Mouse (Mus musculus) G1E-ER4 (cell line): ENCODE measurements around the gene Ier5. TPM values are rescaled to one million over a fixed set of nuclear protein-coding genes. Genes with fewer than 3 reads are reported as not detected.

ENCODE experiments used
- GATA1 ChIP-seq: IDR thresholded peaks from one replicate; pipeline ENCODE4 v1.8.0; 2012; ENCODE audit warnings: low read length, inconsistent platforms
- polyA plus RNA-seq: library from polyadenylated mRNA; stranded (reverse); fragments of >175 nt; gene quantifications from 2 replicates; pipeline ENCODE4 v1.2.3, GENCODE M21; 2012

Ier5 gene
- polyA plus RNA-seq, result 11.8 and 15.5 TPM in 2 replicates

GRCm38 (mm10) chr1:155099280-155099848 lies at the start of gene Ier5:
Gene Ier5, minus strand, starts transcription at chr1:155099636.
- TF ChIP-seq GATA1, result no peak

- TF ChIP-seq GATA1, result no peak
These were observed 47.8 kb upstream of the Ier5 start for GRCm38 (mm10) chr1:155147228-155147627.

GRCm38 (mm10) chr1:155146572-155146980 lies 47.1 kb upstream of the Ier5 start, which contains the start of gene Mr1:
Gene Mr1, minus strand, starts transcription at chr1:155146814.
- TF ChIP-seq GATA1, result no peak

- TF ChIP-seq GATA1, result no peak
These were observed 46.2 kb upstream of the Ier5 start for GRCm38 (mm10) chr1:155145620-155146019.

- TF ChIP-seq GATA1, result no peak
These were observed 40.6 kb upstream of the Ier5 start for GRCm38 (mm10) chr1:155140076-155140475.

GRCm38 (mm10) chr1:155138795-155139194 lies 39.4 kb upstream of the Ier5 start:
- TF ChIP-seq GATA1, result no peak

- TF ChIP-seq GATA1, result no peak
These were observed 35.4 kb upstream of the Ier5 start for GRCm38 (mm10) chr1:155134866-155135265.

GRCm38 (mm10) chr1:155127429-155127934 lies 28.0 kb upstream of the Ier5 start:
- no peak for TF ChIP-seq GATA1

GRCm38 (mm10) chr1:155126716-155127115 lies 27.3 kb upstream of the Ier5 start:
- no peak for TF ChIP-seq GATA1

GRCm38 (mm10) chr1:155124397-155124796 lies 25.0 kb upstream of the Ier5 start:
- TF ChIP-seq GATA1, result no peak

- TF ChIP-seq GATA1, result no peak
These were observed 22.8 kb upstream of the Ier5 start for GRCm38 (mm10) chr1:155121977-155122939.

- peak; percentile 57 for TF ChIP-seq GATA1
These were observed 20.3 kb upstream of the Ier5 start for GRCm38 (mm10) chr1:155119719-155120118.

- TF ChIP-seq GATA1, result no peak
These were observed 14.5 kb upstream of the Ier5 start for GRCm38 (mm10) chr1:155113946-155114345.

GRCm38 (mm10) chr1:155112875-155113274 lies 13.4 kb upstream of the Ier5 start:
- TF ChIP-seq GATA1, result no peak

GRCm38 (mm10) chr1:155112118-155112517 lies 12.7 kb upstream of the Ier5 start:
- TF ChIP-seq GATA1, result no peak

GRCm38 (mm10) chr1:155111491-155111890 lies 12.1 kb upstream of the Ier5 start:
- no peak for TF ChIP-seq GATA1
